Mouse (Mus musculus) kidney, adult 18-20 months (tissue): ENCODE results near the gene Tanc1.
"Not testable (repeated sequence)": the region's sequence is repeated elsewhere in the genome, so short reads cannot be mapped to it uniquely, and the experiment has no call there.

ENCODE experiments used
- DNase-seq: peaks from one replicate; pipeline ENCODE4 v3.0.0; 2021

Gene Tanc1

DNA sequence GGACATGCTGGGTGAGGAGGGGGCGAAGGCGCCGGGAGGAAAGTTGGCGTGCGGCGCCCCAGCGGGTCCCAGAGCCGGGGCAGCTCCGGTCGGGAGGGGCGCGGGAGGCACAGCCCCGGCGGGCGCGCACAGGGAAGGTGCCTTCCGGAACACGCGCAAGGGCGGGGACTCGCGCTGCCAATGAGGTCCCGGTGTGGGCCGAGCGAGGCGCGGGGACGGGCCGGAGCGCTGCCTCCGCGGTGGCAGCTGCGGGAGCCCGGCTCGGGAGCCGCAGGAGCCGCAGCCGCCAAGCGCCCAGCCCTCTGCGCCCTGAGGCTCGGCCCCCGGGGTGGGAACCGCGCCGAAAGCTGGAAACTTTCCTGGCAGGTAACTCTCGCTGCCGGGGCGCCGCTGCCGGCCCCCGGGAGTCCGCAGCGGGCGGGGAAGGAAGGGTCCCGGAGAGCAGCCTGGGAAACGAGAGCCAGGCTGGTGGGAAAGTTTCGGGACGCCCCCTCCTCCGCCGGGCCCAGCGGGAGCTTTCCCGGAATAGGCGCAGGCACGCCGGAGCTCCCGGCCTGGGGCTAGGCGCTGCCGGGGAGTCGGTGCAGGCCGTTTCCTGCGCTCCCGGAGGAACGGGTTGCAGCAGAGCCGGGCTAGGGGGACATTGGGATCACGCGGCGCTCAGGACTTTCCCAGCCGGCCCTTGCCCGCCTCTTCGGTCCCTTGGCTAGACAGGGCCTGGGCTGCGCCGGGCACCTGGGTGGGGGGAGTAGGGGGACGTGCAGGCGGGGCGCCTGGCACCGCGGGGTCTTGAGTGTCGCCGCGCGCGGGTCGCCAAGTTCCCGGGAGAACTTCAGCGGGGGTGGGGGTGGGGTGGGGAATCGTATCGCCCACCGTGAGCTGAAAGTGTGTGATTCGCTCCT is at the start of gene Tanc1:
Gene Tanc1, plus strand, starts transcription at position 212 of the 902 bp plus-strand sequence.
- DNase-seq = peak; percentile 93

DNA sequence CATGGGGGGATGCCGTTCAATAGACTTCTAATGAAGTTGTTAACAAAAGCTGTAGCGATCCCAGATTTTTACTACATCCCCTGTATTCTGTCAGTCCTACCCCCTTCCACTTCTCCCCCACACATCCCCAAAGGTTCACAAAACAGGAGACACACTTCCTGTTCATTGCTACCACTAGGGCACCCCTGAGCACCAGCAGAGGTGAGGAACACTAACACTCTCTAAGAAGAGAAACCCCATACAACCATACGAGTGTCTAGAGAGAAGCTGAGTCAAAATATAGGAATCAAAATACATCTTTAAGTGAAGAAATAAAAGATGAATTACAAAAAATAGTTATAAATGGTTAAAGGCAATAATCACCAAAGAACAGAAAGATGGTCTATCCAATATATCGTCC is 49.6 kb upstream of the Tanc1 start:
- DNase-seq = no peak

DNA sequence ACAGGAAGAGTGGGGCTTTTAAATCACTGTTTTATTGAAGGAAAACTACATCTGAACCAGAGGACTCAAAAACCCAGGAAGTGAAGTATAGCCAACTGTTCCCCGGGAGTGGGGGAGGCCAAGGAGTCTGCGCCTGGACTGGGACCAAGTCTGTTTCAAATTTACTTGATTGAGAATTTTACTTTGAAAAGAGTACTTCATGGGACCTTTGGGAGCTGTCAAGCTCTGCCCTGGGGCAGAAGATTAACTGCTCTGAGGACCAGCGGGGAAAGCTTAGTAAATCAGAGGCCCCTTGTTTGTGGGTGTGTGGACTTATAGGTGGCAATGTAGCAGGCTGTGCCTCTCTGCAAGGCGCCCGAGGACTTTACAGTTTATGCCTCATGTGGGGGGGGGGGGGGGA is 49.1 kb upstream of the Tanc1 start:
- peak; percentile 6 for DNase-seq

DNA sequence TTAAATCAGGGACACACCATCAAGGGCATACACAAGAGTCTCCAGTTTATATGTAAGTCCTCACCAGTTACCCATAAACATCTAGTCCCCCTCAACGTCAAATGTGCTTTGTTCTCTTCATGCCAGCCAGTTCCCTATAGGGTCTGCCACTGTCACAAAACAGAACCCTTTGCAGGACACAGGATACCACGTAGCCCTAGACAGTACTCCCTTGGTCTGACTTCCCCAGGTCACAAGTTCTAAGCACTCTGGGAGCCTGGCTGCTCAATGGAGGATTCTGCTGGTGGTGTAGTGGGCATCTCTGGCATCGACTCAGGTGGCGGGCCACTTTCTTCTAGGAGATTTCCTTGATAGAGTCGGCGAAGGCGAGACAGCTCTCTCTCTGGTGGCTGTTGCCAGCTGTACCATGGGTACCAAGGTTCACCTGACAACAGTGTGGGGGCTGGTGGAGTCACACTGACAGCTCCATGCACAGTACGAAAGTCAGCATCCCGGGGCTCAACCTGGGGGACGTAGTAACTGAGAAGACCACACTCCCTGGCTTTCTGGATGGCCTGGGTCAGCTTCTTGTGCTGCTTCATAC is 47.7 kb upstream of the Tanc1 start:
- DNase-seq = not testable (repeated sequence)

DNA sequence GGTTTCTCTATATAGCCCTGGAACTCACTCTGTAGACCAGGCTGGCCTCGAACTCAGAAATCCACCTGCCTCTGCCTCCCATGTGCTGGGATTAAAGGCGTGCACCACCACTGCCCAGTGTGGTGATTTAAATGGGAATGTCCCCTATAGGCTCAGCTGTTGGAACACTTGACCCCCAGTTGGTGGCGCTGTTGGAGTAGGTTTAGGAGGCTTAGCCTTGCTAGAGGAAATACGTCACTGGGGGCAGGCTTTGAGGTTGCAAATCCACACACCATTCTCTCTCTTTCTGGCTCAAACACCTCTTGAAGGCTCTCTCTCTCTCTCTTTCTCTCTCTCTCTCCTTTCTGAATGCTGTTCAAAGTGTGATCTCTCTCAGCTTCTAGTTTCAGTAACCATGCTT is 46.9 kb upstream of the Tanc1 start:
- DNase-seq = no peak

DNA sequence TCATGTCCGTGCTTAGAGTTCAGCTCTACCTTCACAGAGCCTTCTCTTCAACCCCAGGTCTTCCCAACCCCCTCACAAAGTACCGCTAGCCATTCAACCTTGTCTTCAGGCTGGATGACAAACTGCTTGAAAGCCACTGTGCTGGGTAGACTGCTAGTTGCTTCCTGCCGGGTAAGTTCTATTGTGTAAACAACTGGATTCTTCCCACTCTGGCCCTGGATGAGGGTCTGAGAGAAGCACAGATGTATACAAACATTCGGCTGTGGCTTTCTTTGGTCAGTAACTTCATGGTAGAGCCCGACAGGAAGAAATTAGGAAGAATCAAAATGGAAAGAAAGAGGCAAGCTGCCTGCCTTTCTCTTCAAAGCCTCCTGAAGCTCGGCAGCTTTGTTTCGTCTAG is 30.9 kb upstream of the Tanc1 start:
- no peak for DNase-seq

DNA sequence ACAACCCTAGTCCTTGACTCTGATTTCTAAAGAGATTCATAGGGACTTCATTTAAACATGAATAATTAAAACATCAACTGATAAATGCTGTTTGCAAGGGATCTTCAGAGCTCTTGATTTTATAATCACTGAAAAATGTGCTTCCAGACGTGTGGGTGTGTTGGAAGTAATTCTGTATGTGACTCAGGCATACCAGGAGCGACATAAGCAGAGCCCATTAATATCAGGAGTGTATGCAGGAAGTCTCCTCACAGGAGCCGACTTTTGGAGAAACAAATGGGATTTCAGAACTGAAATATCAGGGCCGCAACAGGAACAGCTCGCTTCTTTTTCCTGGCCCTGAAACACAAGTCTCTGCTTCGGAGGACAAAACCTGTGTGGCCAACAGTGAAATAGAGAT is 27.9 kb upstream of the Tanc1 start:
- DNase-seq = no peak

DNA sequence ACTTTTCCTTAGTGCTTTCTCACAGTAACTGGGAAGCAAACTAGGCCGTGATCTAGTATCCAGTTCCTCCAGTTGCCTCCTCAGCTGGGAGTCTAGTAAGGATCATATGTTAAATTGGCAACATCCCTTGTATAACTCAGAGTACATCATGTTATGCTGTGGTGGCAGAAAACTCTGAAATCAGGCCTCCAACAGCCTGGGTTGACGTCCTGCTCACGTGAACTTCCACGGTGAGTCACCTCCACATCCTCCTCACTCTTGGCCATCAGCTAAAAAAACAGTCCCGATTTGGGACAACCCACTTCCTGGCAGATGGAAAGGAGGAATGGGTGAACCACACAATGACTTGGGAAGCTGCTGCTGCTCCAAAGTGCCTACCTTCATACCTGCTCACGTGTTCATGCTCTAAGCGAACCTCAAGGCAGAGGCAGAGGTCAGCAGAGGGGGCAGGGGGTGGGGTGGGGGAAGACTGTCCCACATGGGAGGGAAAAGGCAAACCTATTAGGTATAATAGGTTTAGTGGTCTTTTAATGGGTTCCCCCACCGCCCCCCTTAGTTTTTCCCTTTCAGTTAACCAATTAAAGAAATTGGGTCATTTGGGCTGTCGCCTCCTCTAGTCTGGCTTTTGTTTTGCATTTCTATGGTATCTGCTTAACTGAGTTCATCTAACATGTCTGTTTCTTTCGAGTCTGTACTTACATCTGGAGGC is 24.3 kb upstream of the Tanc1 start:
- no peak for DNase-seq

DNA sequence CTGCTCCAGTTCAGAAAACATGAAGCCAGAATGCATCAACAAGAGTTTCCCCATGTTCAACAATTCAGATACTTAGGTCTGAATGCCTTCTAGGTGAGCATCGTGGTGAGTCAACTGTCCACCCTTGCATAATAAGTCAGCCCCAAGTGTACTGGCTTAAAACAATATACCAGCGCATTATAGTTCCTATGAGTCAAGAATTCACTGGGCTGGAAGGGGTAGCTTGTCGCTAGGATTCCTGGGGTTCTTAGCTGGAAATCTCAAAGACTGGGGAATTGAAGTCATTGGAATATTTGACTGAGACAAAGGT is 23.8 kb upstream of the Tanc1 start:
- no peak for DNase-seq

DNA sequence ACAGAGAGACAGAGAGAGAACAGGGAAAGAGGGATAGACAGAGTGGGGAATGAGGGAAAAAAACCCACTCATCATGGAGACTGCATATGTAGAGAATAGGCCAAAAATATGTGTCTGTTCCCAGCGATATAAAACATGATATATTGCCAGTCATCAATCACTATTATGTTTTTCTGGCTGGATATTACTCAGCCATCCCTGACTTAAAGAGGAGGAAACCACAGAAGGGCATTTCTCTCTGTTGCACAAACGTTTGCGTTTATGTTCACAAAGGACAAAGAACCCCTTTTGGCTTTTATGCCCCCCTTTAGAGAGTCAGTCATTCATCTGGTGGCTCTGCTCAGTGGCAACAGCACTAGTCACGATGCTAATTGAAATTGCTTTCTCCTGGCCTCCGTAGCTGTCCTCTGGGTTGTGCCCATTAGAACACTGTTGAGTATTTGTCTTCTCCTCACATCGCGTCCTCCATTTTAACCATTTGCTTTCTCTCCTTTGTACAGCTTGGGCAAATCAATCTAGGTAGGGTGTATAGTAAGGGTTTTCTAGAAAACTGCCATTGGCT is 18.4 kb upstream of the Tanc1 start:
- DNase-seq = no peak

DNA sequence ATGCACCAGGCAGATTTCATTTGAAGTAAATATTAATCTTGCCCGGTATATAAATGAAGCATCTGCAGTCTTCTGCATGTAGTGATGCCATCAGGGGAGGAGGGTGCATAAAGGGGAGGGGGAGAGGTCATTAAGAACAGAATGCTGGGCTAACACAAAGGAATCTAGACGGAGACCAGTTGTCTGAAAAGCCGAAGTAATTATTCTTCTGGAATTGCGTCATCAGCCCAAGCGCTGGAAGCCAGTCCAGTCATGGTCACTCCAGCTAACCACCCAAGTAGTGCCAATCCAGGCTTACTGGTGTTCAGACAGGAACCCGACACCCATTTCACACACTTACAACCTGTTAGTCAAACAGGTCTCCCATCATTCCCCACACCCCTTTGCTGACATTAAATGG is 17.7 kb upstream of the Tanc1 start:
- DNase-seq = no peak

DNA sequence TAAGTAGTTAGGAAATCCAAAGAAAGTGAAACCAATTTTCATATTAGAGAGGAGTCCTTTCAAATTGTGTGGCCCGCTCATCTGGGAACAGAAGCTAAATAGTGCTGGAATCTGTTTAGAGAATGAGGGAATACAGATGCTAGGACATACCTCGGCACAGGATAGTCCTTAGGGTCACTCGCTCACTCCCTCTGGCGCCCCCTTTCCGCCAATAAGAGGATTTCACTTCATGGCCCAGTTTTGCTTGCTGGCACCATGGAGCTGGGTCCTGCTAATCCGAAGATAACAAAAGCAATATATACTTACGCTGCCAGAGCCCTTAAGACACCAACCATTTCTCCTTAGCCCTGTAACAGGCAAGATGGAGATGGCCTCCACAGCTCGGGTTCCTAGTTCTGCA is 15.3 kb upstream of the Tanc1 start:
- DNase-seq = no peak

DNA sequence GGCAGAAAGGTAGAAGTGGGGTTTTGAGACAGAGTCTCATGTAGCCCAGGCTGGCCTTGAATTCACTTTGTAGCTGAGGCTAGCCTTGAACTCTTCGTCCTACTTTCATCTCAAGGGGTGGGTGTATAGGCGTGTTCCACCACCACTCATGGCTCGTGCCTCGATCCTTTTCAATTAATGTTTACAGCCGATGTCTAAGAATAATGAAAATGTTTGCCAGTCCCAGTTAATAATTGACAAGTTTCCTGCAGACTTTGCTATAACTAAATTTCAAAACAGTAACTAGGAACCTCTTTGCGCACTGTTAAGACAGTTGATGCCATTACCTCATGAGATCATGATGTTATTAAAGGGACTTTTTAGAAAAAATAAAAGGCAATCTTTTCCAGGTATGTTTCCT is 13.6 kb upstream of the Tanc1 start:
- DNase-seq = no peak

DNA sequence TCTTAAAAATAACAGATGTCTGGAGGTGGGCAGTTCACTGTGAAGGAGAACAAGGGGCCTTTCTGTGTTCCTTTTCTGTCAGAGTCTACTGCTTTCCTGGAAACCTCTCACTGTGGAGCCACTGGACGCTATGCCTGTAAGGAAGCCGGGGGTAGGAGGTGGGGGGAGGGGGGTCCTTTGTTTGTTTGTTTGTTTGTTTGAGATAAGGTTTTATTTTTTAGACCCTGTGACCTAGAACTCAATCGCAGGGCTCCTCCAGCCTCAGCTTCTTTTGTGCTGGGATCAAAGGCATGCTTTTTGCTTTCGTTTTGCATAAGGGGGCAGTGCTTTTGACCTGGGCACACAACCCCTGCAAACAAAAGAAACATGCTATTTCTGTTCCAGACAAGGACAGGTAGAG is 12.9 kb upstream of the Tanc1 start:
- DNase-seq = no peak

DNA sequence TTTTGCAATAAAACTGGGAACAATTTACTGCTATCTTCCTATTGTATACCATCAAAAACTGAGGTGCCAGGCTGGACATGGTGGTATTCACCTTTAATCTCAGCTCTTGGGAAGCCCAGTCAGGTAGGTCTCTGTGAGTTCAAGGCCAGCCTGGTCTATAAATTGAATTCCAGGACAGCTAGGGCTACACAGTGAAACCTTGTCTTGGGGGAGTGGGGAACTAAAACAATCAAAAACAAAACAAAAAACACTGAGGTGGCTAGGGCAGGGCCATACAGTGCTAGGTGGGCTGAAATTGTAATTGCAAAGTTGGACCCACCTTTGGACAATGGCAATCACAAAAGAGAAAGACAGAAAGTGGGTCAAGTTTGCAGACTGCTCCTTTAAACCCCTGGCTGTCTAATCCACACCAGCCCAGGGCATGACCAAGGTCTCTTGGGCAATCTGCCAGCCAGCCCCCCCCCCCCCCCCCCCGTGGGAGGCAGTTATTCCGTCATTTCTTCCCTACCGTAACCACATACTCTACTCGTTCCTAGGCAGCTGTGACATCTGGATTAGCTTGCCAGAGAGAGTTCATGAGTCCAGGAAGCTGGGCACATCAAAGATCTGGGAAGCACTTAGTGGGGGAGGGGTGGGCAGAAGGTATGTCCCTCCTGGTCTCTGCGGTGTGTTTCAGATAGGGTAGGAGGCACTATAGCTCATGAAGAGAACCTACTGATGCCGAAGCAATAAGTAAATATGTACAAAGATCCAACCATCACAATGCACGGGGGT is 12.3 kb upstream of the Tanc1 start:
- DNase-seq = peak; percentile 60

DNA sequence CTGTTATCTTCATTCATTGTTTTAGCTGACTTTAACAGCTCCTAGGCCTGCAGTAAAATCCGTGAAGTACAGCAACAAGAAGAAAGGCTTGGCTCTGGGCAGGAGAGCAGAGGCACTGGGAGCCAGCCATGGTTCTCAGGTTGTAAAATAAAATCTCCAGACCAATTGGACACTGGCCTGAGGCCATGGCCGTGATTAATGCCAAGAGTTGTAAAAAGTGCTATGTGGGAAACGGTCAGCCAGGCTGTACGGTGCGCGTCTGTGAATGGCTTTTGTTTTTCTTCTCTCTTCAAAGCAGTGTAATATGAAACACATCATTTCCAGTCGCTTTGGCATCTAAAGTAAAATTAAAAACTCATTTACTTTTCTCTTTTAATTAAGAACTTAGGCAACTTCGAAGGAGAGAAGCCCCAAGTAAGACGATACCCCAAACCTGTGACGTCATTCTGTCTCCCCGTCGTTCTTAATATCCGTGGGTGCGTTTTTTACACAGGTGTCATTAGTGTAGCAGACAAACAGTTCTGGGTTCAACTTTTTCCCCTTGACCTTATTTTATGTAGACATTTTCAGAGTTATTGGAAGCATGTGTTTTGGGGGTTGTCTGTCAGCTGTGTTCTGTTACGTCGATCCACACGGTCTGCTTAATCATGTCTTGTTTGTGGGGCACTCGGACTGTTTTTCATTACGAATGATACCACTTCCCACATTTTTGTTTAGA is 11.6 kb upstream of the Tanc1 start:
- DNase-seq = peak; percentile 85

DNA sequence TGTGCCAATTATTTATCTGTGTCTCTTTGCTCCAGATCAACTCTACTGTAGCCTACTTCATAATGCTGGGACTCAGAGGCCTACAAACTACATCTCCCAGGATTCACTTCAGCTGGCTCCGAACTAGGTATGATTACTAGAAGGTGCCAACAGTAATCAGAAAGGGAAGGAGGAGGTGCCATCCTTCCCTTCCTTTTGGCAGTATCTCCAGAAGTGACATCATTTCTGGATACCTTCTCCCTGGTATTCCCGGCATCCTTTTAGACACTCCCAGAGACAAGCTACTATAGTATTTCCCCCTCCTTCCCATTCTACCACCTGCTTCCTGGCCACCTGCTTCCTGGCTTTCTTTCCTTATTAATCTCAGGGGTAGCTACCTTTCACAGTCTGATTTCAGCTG is 10.9 kb upstream of the Tanc1 start:
- DNase-seq = no peak

DNA sequence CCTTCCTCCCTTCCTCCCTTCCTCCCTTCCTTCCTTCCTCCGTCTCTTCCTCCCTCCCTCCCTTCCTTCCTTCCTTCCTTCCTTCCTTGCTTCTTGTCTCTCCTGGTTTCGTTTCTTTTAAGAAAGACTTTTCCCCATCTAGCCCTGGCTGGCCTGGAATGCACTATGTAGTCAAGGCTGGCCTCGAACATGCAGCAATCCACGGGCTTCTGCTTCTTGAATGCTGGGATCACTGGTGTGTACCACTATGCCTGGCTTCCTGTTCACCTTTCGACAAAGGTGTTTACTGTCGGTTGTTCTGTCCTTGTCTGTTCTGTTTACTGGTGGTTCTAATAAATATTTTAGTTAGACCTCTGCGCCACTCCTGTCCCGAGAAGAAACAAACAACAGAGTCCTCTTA is 10.4 kb upstream of the Tanc1 start:
- no peak for DNase-seq

DNA sequence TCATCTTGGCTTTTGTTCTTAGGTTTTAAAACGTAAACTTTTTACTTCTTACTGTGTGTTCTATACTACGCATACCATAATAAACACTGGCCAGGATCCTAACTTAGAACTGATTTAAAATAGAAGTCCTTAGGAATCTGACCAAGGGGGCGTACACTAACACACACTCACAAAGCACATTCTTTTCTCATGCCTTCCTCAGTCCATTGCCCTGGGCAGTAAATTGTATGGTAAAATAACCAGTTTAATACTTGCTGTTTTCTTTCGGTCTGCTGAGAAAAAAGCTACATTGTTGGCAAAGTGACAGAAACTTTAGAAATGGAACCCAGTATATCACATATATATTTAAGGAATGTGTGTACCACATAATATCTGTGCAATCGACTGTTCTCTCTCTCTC is 2.9 kb upstream of the Tanc1 start:
- DNase-seq = no peak

DNA sequence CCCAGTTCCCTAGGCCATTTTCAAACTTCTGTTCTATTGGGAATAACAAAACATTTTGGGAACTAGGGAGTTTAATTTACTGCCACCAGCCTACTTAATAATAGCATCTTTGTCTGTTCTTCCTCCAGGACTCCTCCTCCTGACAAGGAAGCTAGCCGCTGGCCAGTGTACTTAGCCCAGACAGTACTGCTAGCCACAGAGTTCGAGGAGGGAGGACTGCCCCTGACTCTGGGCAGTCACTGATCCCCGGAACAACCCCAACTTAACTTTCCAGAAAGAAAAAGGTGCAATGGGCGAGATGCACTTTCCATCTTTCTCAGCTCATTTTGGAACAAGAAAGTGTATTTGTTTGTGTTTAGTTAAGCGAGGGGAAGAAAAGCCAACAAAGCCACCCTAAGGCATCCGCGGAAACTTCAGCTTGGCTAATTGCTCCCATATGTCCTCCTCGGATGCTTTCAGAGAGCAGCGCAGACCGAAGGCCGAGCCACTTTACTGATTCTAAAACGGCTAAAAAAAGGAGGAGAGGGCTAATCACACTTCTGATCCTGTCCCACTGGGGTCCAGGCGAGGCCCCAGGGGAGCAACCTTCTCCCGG is 529 bp upstream of the Tanc1 start:
- DNase-seq = no peak

DNA sequence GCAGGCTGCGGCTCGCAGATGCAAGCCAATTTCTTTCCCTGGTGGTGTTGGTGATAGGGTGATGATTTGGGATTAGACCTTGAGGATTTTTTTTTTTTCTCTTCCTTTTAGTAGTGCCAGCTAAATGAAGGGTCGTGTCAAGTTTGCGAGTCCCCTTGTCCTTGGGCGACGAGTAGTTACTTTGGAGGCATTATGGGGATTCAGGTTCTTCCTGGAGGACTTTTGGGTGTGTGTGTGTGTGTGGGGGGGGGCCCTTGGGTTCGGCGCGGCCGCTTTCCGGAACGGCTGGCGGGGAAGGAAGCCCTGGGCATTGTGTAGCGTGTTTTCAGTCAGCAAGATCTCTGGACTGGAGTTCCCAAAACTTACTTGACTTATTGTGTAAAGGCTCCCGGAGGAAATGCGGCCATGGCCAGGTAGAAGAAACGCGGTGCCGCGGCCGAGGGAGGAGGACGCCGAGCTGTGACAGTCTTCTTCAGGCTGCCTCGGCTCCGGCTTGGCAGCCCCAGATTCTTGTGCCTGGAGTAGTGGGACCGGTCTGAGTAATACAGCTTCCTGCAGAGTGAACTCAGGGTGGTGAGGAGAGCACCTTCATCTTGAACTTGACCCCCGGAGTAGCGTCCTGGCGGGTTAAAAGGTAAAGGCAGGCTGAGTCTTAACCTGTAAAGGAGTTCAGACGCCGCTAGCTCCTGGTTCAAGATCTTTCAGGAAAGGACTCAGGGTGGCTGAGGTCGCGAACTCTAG is 1.1 kb downstream of the Tanc1 start:
- DNase-seq = peak; percentile 70
